Mouse (Mus musculus) urinary bladder, postnatal 10 days (tissue): Measurements from ENCODE around the gene Prkacb.

ENCODE experiments used
- DNase-seq: peaks from one replicate; pipeline ENCODE4 v3.0.0; 2022; ENCODE audit warnings: low spot score

Prkacb gene

GRCm38 (mm10) chr3:146719696-146720095 is 93.1 kb downstream of the Prkacb start:
- no peak for DNase-seq

- DNase-seq, result no peak
Measured at GRCm38 (mm10) chr3:146718251-146718650, 94.5 kb downstream of the Prkacb start.

- no peak for DNase-seq
Measured at GRCm38 (mm10) chr3:146712305-146712704, 100.5 kb downstream of the Prkacb start.

- DNase-seq, result no peak
Measured at GRCm38 (mm10) chr3:146711559-146711958, 101.2 kb downstream of the Prkacb start.

GRCm38 (mm10) chr3:146711084-146711483 is 101.7 kb downstream of the Prkacb start:
- DNase-seq, result no peak

- DNase-seq, result no peak
Measured at GRCm38 (mm10) chr3:146709086-146709485, 103.7 kb downstream of the Prkacb start.

- DNase-seq, result no peak
Measured at GRCm38 (mm10) chr3:146708381-146708780, 104.4 kb downstream of the Prkacb start.

- no peak for DNase-seq
Measured at GRCm38 (mm10) chr3:146704099-146704498, 108.7 kb downstream of the Prkacb start.

GRCm38 (mm10) chr3:146700051-146700450 is 112.7 kb downstream of the Prkacb start:
- no peak for DNase-seq

GRCm38 (mm10) chr3:146698982-146699381 is 113.8 kb downstream of the Prkacb start:
- no peak for DNase-seq

GRCm38 (mm10) chr3:146692547-146692946 is 120.2 kb downstream of the Prkacb start:
- no peak for DNase-seq

- no peak for DNase-seq
Measured at GRCm38 (mm10) chr3:146687121-146687725, 125.6 kb downstream of the Prkacb start.

GRCm38 (mm10) chr3:146686428-146686827 is 126.4 kb downstream of the Prkacb start:
- DNase-seq, result no peak

GRCm38 (mm10) chr3:146684811-146685675 is 127.7 kb downstream of the Prkacb start, which contains the start of gene Samd13:
Gene Samd13 (minus strand): TSS chr3:146685592.
- no peak for DNase-seq

GRCm38 (mm10) chr3:146683095-146683494 is 129.7 kb downstream of the Prkacb start:
- no peak for DNase-seq

- no peak for DNase-seq
Measured at GRCm38 (mm10) chr3:146682140-146682651, 130.6 kb downstream of the Prkacb start.

GRCm38 (mm10) chr3:146681696-146682095 is 131.1 kb downstream of the Prkacb start:
- DNase-seq, result no peak

- DNase-seq, result no peak
Measured at GRCm38 (mm10) chr3:146680625-146681024, 132.2 kb downstream of the Prkacb start.

GRCm38 (mm10) chr3:146679646-146680045 is 133.1 kb downstream of the Prkacb start:
- no peak for DNase-seq
